Mouse (Mus musculus): ENCODE results near the gene Ndp. TPM values are rescaled to one million over a fixed set of nuclear protein-coding genes. Genes with fewer than 3 reads are reported as not detected.

The Ndp gene
- total RNA-seq (2021) = 1 to 10 TPM; 9.3 TPM
- long read RNA-seq, experiment 1, partial matches to known transcripts = 0 of 4 reads
- long read RNA-seq, experiment 1, other reads (novel, unspliced or antisense) = 0 of 4 reads
- long read RNA-seq, experiment 2, transcript Ndp-201 (3 exons, 1,939 nt) = major isoform, 6 of 7 reads
- long read RNA-seq, experiment 2, partial matches to known transcripts = 0 of 7 reads
- long read RNA-seq, experiment 2, other reads (novel, unspliced or antisense) = 1 of 7 reads

DNA sequence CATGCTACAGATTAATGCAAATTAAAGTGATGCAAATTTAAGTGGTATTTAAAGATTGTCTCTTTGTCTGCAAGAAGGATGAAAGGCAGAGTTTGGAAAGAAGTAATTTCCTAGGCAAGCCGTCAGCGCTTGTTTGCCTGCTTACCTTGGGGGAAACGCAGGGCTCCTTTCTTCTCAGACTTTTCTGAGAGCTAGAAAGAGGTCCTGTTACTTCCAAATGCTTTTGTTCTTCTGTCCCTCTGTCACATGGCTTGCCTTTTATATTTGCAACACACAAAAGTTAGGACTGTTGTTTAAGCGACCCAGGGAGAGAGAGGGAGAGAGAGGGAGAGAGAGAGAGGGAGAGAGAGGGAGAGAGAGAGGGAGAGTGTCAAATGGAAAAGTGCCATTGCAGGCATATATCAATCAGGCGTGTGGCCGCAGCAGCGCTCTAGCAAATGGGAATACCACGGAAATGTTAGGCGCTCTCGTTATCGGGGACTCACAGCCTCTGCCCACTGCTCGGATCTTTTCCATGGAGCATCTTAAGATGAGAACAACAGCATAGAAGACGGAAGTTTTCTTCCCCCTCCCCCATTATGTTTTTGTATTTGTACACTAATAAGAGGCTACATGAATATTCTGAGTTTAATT is at the start of gene Ndp:
Gene Ndp (minus strand): TSS at position 534 of the 633 bp plus-strand sequence.
- Histone ChIP-seq H3K4me3 (peak within 1 kb of the TSS; percentile 52), H3K27ac (peak within 1 kb of the TSS; percentile 82)
- no peak for DNase-seq (ENCODE audit: low spot score in 2 of 2)
- no peak for TF ChIP-seq CTCF (conservative IDR thresholded peaks at IDR 0.05)

DNA sequence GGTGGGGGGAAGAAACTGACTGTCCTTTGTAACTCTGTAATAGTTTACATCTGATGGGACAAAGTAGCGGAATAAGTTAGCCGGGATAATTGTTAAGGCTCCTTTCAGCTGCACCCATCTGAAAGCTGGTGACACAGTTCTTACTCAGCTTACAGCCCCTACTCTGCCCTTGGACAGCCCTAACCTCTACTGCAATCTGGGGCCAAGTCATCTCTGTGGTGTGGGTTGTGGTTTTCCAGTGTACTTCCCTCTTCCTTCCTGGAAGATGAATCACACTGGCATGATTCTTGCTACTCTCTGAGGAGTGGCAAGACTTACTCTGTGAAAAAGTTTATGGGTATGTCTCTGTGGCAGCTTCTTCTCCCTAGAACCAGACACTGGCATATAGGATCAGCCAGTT is 43.2 kb upstream of the Ndp start:
- Histone ChIP-seq H3K27ac (no peak overlapping the region), H3K4me3 (no peak overlapping the region)
- no peak for DNase-seq (ENCODE audit: low spot score in 2 of 2)
- no peak for TF ChIP-seq CTCF (conservative IDR thresholded peaks at IDR 0.05)

DNA sequence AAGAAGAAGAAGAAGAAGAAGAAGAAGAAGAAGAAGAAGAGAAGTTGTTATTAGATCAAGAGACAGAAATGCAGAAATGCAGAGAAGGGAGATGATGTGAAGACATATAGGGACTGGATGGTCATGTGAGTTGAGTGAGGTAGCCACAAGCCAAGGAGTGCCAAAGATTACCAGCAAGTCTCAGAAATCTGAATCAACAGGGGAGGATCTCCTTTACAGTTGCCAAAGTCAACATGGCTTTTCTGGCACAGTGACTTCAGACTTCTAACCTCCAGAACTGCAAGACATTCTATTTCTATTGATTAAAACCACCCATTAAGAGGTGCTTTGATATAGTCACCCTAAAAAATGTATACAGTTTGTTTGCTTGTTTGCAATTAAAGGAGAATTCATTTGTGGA is 6.4 kb upstream of the Ndp start:
- Histone ChIP-seq H3K27ac (no peak overlapping the region), H3K4me3 (no peak overlapping the region)
- no peak for DNase-seq (ENCODE audit: low spot score in 2 of 2)
- no peak for TF ChIP-seq CTCF (conservative IDR thresholded peaks at IDR 0.05)

DNA sequence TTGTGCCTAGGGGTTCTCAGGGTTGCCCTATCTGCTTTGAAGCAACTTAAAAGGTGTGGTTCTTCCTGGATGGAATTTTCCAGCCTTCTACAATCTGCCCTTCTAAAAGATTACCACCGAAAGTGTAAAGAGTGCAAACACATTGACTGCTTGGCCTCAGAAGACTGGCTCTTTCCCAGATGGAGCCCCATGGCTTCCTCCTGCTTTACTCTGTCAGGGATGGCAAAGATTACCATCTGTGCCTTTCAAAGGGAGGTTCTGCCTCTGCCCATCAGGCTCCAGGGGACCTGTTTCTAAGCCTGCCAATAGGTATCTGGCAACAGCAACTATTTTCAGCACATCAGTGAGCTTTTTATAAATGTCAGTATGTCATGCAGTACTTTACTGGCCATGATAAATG is 1.5 kb upstream of the Ndp start:
- no peak overlapping the region for H3K27ac ChIP-seq
- TF ChIP-seq CTCF (conservative IDR thresholded peaks at IDR 0.05) = no peak
- DNase-seq (ENCODE audit: low spot score in 2 of 2) = no peak
- H3K4me3 ChIP-seq = no peak overlapping the region

DNA sequence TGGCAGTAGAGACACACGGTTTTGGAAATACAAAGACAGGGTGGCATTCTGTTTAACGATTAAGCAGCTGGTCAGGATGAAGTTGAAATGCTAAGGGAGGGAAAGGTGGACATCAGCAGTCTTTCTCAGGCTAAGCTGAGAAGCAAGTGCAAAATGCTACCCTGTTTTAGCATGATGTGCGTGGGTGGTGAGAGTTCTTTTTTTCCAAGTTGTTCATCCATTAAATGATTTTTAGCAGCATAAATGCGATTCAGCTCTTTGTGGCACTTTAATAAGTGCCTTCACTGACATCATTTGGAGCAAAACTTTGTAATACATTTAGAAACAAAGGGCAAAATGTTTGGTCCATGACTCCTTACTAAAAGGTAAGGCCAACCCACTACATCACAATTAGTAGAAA is 337 bp upstream of the Ndp start:
- no peak for TF ChIP-seq CTCF (conservative IDR thresholded peaks at IDR 0.05)
- DNase-seq (ENCODE audit: low spot score in 2 of 2) = no peak
- Histone ChIP-seq H3K27ac (peak overlapping the region; percentile 82), H3K4me3 (peak overlapping the region; percentile 52)

DNA sequence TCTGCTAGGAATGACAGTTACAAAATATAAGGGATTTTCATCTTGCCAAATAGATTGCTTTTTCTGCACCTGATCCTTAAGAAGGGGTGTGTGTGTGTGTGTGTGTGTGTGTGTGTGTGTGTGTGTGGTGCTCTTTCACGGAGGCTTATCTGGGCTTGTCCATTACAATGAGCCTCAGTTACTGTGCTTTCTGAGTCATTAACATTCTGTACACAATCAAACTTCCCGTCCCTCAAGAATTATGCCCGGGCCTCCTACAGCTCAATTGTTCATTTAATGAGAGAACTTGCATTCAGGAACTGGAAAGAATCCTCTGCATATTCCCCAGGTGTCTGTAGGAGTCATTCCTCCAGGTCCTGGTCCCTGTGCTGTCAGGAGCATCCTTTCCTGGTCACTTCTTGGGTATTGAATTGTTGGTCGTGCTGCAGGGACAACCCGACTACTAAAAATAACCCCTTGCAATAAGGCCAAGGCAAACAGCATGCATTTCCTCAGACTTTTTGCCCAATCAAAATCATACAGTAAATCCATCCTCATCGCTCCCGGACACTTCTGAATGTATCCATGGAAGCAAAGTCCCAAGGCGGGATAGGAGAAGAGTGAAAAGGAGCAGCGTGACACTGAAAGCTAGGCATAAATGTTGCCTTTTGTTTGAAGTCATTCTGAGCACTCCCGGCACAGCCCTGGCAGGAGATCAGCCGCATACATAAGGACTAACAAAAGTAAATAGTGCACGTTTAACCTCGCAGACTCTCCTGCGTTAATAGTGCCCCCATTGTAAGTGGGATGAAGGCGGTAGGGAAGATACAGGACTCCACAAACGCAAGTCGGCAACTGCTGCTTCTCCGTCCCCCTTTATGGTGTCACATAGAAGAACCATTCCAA is 1.1 kb downstream of the Ndp start:
- no peak for DNase-seq (ENCODE audit: low spot score in 2 of 2)
- Histone ChIP-seq H3K27ac (peak overlapping the region; percentile 82), H3K4me3 (peak overlapping the region; percentile 52)
- TF ChIP-seq CTCF (conservative IDR thresholded peaks at IDR 0.05) = no peak

DNA sequence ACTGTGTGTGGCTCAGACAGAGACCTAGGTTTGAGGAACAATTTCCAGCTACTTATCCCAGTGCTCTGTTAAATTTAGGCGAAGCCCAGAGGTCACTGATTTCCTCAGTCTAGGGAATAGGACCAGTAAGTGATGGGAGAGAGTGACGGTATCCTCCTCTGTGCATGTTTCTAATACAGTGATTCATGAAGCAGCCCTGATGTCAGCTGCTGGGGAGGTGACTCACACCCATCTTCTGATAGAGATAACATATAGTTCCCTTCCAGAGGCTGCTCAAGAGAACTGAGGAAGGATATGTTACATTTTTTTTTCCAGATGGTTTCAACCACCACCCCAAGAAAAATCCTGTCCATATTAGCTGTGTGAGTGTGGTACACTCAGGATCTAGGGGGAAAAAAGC is 2.9 kb downstream of the Ndp start:
- no peak overlapping the region for H3K4me3 ChIP-seq
- H3K27ac ChIP-seq = peak overlapping the region; percentile 72; the same call in 1 of the 2 replicates
- TF ChIP-seq CTCF (conservative IDR thresholded peaks at IDR 0.05) = no peak
- no peak for DNase-seq (ENCODE audit: low spot score in 2 of 2)

DNA sequence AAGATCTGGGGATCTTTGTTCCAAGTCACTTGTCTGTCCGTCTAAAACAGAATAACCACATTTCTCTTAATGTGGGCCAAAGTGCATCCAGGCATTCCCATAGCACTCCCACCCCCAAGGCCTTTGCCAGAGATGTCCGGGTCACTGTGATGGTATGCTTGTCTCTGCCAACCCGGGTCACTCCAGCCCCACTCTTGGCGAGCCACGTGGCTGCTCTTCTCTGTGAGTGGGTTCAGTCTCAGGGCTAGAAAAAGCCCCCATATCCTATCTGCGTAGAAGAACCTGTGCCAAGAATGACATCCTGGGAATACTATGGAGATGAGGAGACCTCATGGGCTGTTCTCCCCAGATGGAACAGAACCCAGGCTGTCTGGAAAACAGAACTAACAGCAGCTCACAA is 4.0 kb downstream of the Ndp start:
- no peak for DNase-seq (ENCODE audit: low spot score in 2 of 2)
- Histone ChIP-seq H3K27ac (peak overlapping the region; percentile 72; the same call in 1 of the 2 replicates), H3K4me3 (no peak overlapping the region)
- TF ChIP-seq CTCF (conservative IDR thresholded peaks at IDR 0.05) = no peak

DNA sequence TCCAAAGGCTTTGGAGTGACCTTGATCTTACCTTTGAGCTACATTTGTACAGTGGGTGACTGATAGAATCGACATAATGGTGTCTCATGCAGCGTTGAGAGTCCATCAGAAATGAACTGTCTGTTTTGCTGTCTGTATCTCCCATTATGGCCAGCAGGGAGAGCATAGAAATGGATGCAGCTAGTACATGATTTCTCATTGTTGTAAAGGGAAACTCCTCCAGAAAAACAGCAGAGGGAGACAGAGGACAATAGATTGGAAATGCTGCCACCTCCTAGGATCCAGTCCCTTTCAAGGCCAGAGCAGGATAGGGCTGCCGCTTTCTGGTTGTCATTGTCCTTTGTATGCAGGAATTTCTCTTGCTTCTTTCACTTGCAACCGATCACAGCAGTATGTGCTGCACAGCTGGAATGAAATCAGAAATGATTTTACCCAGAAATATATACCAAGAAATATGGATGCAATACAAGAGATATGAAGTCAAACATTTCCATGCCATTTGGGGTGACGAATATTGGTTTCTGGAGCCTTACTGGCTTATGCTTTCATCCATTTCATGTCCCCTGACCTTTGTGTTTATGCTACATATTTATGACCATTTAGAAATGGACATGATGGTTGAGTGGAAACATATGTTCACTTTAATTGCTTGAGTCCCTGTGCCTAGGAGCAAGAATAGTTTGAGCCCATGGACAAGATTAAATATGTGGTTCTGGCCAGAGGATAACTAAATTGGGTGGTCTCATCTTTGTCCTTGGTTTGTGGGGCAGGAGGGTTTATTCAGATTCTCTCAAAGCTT is 17.0 kb downstream of the Ndp start:
- peak; percentile 93 for TF ChIP-seq CTCF (conservative IDR thresholded peaks at IDR 0.05)
- no peak overlapping the region; the same call in 1 of the 2 replicates for H3K27ac ChIP-seq

DNA sequence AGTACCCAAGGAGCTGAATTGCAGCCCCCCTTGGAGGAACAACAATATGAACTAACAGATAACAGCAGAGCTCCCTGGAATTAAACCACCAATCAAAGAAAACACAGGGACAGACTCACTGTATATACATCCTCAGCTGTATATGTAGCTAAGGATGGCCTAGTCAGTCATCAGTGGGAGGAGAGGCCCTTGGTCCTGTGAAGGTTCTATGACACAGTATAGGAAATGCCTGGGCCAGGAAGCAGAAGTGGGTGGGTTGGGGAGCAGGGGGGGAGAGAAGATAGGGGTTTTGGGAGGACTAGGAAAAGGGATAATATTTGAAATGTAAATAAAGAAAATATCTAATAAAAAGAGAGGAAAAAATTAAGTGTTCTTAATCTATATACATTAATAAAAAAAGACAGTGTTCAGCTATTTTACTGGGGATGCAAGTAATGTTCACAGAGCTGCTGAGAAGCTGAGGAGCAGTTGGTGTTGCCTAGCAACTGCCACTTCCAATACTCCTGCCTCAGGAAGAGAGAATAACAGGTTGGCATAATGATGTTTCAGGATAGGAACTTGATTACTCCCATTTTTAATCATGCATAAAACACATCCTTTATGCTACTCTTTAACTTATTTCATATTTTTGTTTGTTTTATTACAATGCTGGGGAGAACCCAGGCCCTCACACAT is 43.8 kb downstream of the Ndp start:
- no peak overlapping the region for H3K4me3 ChIP-seq
- TF ChIP-seq CTCF (conservative IDR thresholded peaks at IDR 0.05) = no peak
- H3K27ac ChIP-seq = no peak overlapping the region; the same call in 1 of the 2 replicates
- peak in 1 of 2 experiments; percentile 35 for DNase-seq (ENCODE audit: low spot score in 2 of 2)

More for the DNA sequence above, 17.0 kb downstream of the Ndp start:
- no peak overlapping the region for H3K4me3 ChIP-seq
- peak; percentile 24 to 58 for DNase-seq (ENCODE audit: low spot score in 2 of 2)

DNA sequence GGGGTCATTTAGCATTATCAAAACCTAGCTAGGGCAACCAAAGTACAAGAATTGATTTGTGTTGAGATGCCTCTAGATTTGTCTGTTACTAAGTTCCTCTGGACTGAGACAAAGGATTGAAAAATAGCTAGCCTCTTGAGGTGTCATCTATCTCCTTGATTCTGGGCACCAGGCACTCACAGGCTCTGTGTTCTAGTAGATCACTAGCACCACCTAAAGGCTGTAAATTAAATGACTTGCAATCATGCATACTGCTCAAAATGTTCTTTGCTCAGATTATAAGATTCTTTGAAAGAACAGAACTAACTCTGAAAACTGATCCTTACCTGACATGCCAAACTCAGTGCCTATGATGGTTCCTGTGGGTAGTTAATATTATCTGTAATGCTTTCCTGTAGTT is 51.3 kb downstream of the Ndp start:
- no peak overlapping the region for H3K27ac ChIP-seq
- TF ChIP-seq CTCF (conservative IDR thresholded peaks at IDR 0.05) = peak; percentile 71
- no peak for DNase-seq (ENCODE audit: low spot score in 2 of 2)
- no peak overlapping the region for H3K4me3 ChIP-seq

DNA sequence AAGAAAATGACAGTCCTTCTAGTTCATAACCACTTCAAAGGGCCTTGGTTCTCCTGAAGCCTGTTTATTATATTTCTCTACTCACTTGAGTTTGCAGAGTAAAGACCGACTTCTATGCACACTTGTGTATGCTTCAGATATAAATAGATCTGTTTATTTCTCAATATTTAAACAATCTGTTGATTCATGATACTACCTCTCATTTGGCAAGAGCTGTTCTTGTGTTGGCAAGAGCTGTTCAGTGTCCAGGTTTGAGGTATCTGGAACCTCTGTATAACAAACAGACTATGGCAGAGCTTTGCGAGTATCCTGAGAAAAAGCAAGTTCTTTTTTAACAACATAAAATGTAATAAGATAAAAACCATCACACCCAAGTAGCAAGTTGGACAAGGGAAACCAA is 65.5 kb downstream of the Ndp start:
- H3K27ac ChIP-seq = no peak overlapping the region
- TF ChIP-seq CTCF (conservative IDR thresholded peaks at IDR 0.05) = no peak

More for the DNA sequence above, 65.5 kb downstream of the Ndp start:
- no peak overlapping the region for H3K4me3 ChIP-seq
- no peak for DNase-seq (ENCODE audit: low spot score in 2 of 2)

Measured in layer of hippocampus, adult 2 months (tissue).